Mouse (Mus musculus) adrenal gland, postnatal 25 days (tissue): Measurements from ENCODE around the gene Doc2b. TPM values are rescaled to one million over a fixed set of nuclear protein-coding genes. Genes with fewer than 3 reads are reported as not detected.

Source experiments
- DNase-seq: peaks from one replicate; pipeline ENCODE4 v3.0.0; 2021; ENCODE audit warnings: mixed read lengths
- total RNA-seq: library from RNA; stranded (reverse); gene quantifications from 2 replicates; pipeline ENCODE4 v1.2.3, GENCODE M21; 2021

Gene Doc2b
- total RNA-seq, 1 experiment from 2014 or later: 23.3 TPM

DNA sequence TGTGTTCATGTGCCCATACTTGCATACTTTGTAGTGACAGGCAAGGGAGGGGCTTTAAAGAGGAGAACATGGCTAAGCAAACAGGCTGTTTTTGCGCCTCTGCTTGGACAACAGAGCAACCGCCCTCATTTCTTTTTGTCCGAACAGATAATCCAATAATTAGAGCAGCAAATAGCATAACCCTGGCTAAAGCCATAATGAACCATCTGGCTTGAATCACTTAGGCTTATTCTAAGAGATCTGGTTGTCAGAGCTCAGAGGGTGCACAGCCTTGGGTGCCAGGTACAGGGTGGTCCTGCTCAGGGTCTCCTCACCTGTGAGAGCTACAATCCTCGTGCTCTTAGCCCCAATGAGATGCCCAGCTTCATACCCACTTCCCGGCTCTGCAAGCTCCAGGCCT is 2.5 kb downstream of the Doc2b start:
- DNase-seq: no peak

DNA sequence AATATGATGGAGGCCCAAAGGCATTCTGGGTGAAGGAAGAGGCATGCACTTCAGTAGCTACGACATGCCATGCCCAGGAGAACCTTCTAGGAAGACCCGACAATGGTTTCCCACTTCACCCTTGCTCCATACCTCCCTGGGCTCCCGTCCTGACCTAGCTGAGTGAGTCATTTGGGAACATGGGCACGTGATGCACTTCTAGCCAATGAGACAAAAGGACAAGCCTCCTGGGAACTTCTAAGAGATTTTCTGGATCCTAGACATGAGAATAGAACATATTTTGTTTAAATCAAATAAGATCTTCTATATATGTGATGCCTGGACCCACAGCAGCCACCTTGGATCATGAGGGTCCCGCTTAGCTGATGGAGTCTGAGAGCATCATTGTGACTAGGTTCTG is 3.3 kb downstream of the Doc2b start:
- no peak for DNase-seq

DNA sequence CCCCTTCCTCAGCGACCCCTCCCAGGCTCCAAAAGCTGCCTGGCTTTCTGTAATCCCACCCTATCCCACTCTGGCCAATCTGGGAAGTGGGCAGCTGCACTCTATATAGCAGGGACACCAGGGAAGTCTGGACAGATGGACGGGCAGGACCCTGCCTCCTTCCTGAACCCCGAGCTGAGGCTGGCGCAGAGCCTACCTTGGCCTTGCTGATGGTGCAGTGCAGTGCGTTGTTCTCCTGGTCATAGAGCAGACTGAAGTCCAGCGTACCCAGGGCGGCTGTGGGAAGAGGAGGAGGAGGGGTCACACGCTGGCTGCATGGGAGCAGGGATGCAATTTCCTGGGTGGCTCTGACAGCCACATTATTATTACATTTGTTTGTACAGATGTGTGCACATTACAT is 10.0 kb downstream of the Doc2b start:
- no peak for DNase-seq

DNA sequence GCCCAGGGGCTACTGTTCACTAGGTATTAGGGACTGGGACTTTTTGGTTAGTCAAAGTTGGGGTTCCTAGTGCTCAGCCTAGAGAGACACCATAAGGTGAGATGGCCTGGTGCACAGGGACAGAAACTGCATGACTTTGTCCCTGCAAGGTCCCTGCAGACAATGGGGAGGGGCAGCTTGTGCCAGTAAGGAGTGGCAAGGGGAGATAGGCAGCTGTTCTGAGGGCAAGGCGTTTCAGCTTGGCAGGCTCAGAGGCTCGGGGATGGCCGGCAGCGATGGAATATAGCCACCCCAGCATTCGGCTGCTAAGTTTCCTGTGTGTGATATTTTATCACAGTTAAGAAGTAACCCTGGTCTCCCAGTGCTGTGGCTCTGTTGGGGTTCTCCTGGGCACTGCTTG is 12.1 kb downstream of the Doc2b start:
- DNase-seq: no peak

DNA sequence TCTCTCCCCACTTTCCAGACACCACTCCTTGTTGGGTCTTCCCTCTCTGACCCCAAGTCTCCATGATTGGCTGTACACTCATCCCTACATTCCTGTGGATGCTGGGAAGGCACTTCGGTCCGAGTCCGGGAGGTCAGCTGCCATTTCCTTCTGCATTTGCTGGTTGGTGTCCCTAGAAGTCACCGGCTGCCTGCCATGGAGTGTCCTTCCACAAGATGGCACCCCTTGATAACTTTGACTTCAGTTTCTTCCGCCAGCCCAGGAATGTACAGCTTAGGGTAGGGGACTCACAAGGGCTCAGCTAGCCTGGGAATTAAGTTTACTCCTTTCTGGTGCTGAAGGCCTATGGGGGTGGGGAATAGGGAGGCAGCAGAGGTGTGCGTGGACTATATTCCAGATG is 13.9 kb downstream of the Doc2b start:
- peak; percentile 66 for DNase-seq

DNA sequence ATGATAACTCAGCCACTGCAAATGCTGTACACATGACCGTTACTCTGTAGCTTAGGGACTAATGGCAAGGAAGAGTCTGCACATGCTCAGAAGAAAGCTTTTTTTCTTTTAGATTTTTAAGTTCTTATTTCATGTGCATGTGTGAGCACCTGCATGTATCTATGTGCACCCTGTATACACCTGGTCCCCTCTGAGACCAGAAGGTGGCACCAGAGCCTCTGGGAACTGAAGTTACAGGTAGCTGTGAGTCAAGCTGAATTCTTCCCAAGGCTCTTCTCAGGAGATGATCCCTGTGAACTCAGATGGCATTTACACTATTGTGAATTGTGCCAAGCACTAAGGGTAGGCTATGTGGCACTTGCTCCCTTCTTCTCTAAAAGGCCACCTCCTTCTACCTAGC is 19.9 kb downstream of the Doc2b start:
- DNase-seq: no peak

DNA sequence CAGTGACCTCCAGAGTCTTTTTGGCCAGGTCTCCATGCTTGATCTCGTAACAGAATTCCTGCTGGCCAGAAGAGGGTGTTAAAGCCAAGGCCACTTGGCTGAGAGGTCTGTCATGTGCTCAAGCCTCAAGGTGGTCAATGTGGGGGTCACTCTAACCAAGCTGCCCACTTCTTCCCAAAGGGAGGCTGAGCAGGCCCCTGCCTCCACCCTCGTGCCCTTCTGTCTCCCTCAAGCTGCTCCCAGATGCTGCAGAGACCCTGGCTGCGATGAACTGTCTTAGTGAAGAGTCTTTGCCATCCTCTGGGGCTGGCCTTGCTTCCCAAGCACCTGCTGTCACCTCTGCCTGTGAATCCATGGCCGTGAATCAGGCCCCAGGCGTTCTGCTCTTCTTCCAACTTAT is 23.3 kb downstream of the Doc2b start:
- DNase-seq: no peak

DNA sequence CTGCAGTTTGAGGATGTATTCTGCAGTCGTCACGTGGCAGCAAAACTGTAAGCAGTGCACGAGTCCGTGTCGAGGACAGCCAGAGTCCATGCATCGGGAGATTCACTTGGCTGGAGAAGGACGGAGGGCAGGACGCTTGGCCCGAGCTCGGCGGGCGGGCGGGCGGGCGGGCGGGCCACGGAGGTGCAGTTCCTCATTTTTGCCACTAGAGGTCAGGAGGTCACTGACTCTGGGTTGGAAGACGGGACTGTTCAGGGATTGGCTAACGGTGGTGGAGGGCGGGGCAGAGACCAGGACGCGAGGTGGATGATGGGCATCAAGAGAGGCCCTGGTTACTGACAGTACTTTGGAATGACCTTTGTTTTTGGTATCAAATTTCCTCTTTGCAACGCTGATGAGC is 26.6 kb downstream of the Doc2b start:
- peak; percentile 84 for DNase-seq

DNA sequence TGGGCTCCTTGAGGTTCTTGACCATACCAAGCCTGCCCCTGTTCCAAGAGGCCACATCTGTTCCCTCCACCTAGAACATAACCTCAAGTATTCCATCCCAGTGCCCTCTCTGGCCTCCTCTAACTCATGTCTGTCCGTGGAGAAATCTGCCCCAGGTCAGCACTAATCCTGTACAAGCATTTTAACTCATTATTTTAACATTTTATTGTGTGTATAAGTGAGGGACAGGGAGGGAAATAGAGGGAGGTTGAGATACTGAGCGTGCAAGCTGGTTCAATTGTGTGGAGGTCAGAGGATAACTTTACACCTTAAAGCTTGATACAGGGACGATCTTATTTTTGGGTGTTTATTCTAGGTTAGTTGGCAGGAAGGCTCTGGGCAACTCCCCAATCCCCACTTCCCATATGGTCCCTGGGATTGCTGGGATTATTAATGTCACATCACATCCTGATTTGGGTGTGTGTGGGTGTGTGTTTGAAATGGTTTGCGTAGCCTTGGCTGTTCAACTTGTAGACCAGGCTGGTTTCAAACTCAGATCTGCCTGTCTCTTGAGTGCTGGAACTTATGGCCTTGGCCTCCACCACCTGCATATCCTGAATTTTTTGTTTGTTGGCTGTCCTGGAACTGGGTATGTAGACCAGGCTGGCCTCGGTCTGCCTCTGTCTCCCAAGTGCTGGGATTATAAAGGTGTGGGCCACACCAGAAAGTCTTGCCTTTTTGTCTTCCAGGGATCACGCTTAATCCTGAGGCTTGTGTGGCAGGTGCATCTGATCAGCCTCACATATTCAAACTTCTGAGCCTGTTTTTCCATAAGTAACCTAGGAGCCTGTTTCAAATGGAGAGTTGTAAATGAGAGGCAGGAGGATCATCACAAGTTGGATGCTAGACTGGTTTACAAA is 27.5 kb downstream of the Doc2b start:
- DNase-seq: no peak

DNA sequence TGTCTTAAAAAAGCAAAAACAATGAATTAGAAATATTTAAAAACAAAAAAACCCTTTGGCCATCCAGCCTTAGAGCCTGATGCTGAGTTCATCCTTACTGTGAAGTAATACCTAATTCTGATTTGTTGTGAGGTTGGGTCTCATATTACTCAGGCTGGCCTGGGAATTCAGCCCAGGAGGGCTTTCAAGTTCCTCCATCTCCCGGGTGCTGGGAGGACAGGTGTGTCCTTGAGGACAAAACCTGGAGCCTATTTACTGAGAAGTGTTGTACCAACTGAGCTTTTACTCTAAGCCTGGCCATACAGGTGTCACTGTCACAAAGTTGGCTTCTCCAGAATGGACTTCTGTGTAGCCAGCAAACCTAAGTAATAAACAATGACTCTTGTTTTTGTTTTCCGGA is 28.8 kb downstream of the Doc2b start:
- no peak for DNase-seq

DNA sequence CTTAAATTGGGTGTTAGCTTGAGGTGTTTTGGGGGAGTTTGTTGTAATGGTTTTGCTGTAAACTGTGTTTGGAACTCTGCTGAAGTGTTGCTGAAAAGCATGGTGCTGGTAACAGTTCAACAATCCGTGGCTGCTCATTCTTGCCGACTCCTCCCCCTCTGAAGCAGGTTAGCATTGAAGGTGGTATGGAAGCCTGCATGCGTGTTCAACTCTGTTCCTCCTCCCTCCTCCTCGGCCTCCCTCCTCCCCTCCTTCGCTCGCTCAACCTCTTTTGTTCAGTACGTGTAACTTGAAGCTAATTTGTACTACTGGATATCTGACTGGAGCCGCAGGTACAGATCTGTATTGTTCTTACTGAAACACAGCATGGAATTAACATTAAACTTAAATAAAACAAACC is 30.7 kb downstream of the Doc2b start:
- no peak for DNase-seq

DNA sequence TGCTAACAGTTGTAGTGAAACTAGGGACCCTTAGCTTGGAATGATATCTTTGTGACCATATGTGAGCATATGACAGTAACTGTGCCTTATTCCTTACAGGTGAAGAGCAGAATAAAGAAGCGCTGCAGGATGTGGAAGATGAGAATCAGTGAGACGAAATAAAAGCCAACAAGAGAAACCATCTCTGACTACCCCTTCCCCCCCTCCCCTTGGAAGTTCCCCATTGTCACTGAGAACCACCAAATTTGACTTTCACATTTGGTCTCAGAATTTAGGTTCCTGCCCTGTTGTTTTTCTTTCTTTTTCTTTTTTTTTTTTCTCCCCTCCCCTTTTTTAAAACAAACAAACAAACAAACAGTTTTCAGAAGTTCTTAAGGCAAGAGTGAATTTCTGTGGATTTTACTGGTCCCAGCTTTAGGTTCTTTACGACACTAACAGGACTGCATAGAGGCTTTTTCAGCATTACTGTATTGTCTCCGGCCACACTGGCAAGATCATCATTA is 31.3 kb downstream of the Doc2b start:
- no peak for DNase-seq

DNA sequence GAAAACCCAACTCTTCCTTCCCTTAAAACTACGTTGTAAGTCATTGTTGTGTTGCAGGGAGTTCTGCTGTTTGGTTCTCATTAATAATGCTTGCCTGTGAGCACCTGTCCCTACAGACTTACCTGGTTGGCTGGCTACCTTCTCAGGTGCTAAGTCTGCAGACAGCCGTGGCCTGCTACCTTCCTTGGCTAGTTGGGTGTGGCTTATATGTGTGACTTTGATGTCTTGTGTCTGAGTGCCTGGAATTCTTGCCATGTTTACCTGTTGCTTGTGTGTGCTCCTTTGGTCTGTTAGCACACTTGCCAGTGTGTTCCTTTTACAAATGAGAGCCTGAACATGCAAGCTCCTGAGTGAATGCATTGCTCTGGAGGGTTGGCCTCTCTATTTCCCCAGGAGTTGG is 33.1 kb downstream of the Doc2b start:
- no peak for DNase-seq

DNA sequence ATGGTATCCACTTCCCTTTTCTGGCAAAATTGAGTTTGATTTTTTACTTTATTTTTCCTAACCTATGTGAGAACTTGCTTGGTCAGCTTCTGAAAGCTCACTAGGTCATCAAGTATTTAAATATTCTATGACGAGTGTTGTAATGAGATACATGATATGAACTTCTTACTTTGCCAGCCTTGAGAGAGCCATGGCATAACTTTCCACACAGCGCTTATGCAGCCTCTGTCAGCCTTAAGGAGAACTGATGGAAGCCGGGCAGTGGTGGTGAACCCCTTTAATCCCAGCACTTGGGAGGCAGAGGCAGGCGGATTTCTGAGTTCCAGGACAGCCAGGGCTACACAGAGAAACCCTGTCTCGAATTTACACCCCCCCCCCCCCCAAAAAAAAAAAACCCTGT is 35.1 kb downstream of the Doc2b start:
- DNase-seq: no peak

DNA sequence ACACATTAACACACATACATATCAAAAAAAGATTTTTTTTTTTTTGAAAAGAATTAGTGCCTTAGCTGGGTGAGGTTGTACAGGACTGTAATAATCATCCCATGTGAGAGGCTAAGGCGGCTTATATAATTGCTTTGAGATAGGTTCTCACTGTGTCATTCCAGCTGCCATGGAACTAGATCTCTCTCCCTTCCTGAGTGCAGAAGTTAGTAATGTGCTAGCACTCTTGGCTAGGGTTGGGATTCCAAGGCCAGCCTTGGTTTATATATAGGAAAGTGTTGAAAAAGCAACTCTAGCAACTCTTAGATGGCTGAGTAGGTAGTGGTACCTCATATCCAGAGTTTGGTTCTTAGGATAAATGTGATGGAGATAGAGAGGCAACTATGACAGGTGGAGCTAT is 37.3 kb downstream of the Doc2b start:
- DNase-seq: no peak

DNA sequence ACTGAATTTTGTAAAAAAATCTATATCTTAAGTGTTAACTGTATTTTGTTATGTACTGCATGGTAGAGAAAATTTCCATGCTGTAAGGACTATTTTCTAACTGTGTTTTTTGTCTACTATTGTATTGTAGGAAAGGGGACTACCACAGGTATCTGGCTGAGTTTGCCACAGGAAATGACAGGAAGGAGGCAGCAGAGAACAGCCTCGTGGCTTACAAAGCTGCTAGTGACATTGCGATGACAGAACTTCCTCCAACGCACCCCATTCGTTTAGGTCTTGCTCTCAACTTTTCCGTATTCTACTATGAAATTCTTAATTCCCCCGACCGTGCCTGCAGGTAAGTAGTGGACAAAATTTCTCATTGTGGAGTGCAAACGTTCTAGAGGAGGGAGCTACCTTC is 39.2 kb downstream of the Doc2b start:
- no peak for DNase-seq

DNA sequence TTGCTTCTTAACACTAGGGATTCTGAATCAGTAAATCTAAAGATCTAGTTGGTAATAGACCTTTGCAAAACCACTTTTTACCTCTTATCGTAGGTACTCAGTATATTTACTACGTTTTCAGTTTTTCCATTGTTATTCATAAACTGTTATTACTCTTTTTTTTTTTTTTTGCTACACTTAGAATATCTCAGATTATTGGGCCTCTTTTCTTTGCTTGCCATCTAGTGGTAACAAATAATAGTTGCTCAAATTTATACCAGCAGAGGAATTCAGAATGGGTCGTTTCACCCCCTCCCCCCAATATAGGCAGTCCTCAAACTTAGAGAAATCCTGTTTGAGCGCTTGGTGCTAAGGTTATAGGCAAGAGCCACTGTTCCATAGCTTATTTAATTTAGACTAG is 44.8 kb downstream of the Doc2b start:
- no peak for DNase-seq

DNA sequence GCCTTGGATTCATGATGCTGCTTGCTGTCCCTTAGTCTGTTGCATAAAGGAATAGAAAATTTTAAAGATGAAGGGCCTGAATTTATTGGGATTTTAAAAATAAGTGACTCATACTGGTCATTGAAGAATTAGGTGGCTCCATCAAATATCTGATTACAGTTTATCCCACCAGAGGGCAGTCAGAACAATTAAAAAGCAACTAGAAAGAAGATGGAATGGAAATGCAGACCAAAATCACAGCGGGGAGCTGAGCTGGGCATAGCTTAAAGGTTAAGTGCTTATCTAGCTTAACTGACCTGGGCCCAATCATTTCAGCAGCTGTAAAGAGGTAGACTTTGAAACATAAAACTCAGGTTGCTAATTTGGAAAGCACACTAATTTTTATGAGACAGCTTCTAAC is 45.3 kb downstream of the Doc2b start:
- DNase-seq: no peak

DNA sequence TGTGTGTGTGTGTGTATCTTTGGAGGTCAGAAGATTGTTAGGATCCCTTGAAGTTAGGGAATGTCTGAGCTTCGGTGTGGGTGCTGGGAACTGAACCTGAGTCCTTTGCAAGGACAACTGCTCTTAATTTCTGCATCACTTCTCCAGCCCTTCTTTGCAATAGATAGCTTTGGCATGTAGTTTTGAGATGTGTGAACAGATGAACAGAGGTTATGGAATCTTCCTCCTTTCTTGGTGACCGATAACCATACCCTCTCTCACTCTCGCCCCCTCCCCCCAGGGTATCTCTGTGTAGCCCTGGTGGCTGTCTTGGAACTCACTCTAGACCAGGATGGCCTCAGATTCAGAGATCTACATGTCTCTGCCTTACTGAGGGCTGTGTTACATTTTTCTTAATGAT is 51.1 kb downstream of the Doc2b start:
- no peak for DNase-seq

DNA sequence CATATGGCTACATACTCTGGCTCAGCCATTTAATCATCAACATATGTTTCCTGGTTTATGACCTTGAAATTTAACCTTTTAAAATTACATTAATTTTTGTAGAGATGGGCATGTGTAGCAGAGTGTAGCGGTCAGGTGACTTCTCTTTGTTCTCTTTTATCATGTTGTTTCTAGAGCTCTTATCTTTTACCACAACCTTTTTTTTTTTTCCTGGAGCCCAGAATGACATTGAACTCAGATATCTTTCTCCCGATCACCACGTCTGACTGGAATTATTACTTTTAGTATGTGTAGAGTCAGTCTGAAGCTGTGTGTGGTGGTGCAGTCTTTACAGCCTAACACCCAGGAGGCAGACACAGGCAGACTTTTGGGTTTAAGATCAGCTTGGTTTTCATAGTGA is 54.2 kb downstream of the Doc2b start:
- no peak for DNase-seq

DNA sequence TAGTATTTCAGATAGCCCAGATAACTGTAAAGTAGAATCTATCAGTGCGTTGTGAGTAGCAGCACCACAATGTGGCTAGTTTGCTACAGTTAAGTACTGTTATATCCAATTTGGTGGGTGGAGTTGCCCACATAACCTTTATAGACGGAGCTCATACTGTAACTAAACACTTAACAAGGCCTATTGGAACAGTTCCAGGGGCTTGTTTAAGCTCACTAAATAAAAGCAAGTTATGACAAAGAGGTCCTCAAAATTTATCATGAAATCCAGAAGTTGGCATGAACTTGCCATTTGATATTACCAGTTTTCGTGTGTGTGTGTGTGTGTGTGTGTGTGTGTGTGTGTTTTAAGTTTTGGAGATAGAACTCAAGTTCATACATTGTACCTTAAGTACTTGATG is 55.6 kb downstream of the Doc2b start:
- DNase-seq: no peak

DNA sequence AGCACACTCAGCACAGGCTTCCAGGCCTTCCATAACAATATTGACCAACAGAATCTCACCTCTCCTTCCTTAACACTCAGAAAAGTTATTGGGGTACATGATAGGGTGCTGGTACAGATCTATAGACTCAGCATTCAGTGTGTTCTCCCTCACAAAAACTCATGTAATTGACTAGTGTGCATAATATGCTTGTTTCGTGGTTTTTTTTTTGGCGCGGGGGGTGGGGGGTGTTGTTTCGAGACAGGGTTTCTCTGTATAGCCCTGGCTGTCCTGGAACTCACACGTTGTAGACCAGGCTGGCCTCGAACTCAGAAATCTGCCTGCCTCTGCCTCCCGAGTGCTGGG is 57.4 kb downstream of the Doc2b start:
- no peak for DNase-seq

DNA sequence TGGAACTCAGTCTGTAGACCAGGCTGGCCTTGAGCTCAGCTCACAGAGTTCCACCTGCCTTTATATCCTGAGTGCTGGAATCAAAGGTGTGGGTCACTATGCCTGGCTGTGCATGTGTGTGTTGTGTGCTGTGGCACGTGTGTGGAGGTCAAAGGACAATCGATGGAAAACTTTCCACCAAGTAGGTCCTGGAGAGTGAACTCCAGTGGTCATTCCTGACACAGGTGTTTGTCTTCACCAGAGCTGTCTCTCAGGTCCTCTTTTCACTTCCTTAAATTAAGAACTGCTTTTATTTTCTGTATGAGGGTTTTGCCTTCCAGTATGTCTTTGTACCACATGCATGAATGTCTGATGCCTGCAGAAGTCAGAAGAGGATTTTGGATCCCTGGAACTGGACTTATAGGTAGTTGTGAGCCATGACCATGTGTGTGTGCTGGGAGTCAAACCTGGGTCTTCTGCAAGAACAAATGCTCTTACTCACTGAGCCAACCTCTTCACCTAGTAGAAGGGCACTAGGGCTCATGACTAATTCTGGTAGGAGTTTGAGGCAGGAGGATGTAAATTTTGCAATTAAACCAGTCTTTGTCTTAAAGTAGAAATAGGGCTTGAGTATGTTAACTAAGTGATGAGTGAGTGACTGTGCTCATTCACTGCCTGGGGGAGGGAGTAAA is 57.9 kb downstream of the Doc2b start:
- DNase-seq: no peak

DNA sequence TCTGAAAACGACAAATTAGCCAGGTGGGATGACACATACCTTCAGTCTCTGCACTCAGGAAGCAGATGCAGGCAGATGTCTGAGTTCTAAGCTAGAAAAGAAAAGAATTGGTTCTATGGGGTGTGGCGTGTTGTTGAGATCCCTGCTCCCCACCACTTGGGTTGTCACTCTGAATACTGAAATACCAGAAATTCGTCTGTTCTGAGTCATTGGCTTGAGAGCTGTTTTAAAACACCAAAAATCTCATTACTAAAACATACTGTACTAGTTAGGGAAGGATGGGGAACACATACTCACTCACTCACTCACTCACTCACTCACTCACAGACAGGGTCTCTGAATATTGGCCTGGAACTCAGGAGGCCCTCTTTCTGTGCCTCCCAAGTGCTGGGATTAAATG is 58.9 kb downstream of the Doc2b start:
- no peak for DNase-seq
